Mouse (Mus musculus): Measurements from ENCODE around the gene Btn1a1. TPM values are rescaled to one million over a fixed set of nuclear protein-coding genes. Genes with fewer than 3 reads are reported as not detected.
A peak's percentile ranks its signal among the peaks of the same experiment; 100 is the strongest.

The Btn1a1 gene
- polyA plus RNA-seq (2016; fragmentation: Nextera tagmentation; extraction: Ambion mirVana): 0.08 and 0.10 TPM in 2 replicates

DNA sequence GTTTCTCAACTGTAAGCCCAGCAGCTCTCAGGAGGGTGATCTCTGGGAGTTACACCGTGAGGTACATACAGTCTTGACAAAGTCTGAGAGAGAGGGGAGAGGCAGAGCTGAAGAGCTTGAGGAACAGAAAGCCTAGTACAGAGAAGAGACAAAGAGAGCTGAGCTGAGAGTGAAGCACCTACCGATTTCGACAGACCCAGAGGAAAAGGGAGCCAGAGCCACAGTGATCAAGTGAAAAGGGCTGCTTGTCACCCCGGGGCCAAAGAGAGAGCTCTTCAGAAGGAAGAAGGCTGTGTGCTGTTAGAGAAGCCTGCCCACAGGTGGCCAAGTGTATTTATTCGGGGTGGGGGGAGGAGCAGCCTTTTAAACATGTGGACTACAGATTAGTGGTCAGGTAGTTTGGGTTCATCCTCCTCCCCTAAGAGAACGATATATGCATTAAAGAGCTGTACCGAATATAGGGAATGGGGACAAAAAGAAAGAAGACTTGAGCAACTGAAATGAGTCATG is at the start of gene Btn1a1:
Btn1a1 (minus strand) TSS at position 302 of the 510 bp plus-strand sequence.
- DNase-seq (ENCODE audit: low spot score): peak; percentile 50
- Histone ChIP-seq H3K36me3 (no peaks in the 10 kb centered on the region), H3K27me3 (ENCODE audit: low read depth, poor library complexity, severe bottlenecking) (no peaks in the 10 kb centered on the region), H3K4me1 (peaks cover 25% of the 10 kb centered on the region), H3K4me3 (peak within 1 kb of the TSS; percentile 67), H3K9me3 (replicated peaks) (no peaks in the 10 kb centered on the region), H3K27ac (peak within 1 kb of the TSS; percentile 40; the same call in 1 of the 2 replicates)
- under 1% methylated on average over 7 of the region's 7 CpGs for WGBS

DNA sequence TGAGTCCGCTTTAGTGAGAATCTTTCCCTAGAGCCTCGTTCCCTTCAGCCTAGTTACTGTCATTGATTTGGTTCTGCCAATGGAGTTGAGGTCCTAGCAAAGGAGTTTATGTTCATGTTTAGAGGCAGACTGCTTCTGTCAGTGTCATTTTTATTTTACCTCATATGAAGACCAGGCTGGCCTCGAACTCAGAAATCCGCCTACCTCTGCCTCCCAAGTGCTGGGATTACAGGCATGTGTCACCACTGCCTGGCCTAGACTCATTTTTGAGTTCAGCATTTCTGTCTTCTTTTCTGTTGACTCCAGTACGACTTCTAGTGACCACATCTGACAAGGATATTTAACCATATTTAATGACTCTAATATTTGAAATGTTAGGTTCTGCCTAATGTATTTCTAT is 49.6 kb upstream of the Btn1a1 start:
- DNase-seq (ENCODE audit: low spot score): no peak
- 78% methylated on average over 5 of the region's 5 CpGs for WGBS
- Histone ChIP-seq H3K27me3 (ENCODE audit: low read depth, poor library complexity, severe bottlenecking) (no peaks in the 10 kb centered on the region), H3K27ac (no peak overlapping the region), H3K4me1 (peaks cover 10% of the 10 kb centered on the region), H3K9me3 (replicated peaks) (no peaks in the 10 kb centered on the region), H3K4me3 (no peak overlapping the region), H3K36me3 (no peaks in the 10 kb centered on the region)

DNA sequence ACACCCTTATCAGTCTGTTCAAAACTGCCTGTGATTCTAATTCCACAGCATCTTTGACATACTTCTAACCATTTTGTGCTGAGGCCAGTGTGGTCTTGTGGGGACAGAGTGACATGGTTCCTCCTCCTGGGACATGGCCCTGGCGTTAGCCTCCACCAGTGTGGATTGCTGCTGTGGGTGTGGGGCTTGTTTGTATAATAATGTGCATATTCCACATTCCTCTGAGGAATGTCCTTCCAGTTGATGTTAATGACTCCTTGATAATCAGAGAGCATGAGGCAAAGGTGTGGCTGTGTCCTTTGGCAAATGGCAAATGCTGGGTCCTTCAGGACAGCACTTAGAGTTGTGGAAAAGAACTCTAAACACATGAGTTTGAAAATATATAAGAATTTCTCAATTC is 47.8 kb upstream of the Btn1a1 start:
- Histone ChIP-seq H3K4me1 (peaks cover 20% of the 10 kb centered on the region), H3K9me3 (replicated peaks) (no peaks in the 10 kb centered on the region), H3K36me3 (no peaks in the 10 kb centered on the region), H3K4me3 (no peak overlapping the region), H3K27me3 (ENCODE audit: low read depth, poor library complexity, severe bottlenecking) (no peaks in the 10 kb centered on the region), H3K27ac (no peak overlapping the region)
- WGBS: 92% methylated on average over 1 of the region's 1 CpGs
- no peak for DNase-seq (ENCODE audit: low spot score)

DNA sequence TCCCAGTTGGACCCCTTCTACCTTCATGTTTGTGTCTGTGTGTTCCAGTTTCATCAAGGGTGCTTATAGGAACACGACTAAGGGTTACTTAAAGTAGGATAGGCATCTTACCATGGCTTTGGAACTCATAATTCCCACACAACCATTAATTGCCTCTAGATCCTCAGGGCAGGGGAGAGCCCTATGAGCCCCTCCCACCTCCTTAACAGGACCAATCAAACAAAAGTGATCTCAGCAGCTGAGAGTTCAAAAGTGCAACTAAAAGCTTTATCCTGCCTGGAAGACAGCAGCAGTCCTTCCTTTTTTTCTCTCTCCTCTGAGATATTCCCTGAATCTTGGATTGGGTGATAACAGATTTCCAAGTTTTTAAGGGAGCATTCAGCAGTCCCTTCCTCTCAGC is 44.4 kb upstream of the Btn1a1 start:
- WGBS: 37% methylated on average over 1 of the region's 1 CpGs
- Histone ChIP-seq H3K9me3 (replicated peaks) (no peaks in the 10 kb centered on the region), H3K27ac (no peak overlapping the region), H3K36me3 (no peaks in the 10 kb centered on the region), H3K4me1 (peaks cover 37% of the 10 kb centered on the region), H3K27me3 (ENCODE audit: low read depth, poor library complexity, severe bottlenecking) (no peaks in the 10 kb centered on the region), H3K4me3 (no peak overlapping the region)
- no peak for DNase-seq (ENCODE audit: low spot score)

DNA sequence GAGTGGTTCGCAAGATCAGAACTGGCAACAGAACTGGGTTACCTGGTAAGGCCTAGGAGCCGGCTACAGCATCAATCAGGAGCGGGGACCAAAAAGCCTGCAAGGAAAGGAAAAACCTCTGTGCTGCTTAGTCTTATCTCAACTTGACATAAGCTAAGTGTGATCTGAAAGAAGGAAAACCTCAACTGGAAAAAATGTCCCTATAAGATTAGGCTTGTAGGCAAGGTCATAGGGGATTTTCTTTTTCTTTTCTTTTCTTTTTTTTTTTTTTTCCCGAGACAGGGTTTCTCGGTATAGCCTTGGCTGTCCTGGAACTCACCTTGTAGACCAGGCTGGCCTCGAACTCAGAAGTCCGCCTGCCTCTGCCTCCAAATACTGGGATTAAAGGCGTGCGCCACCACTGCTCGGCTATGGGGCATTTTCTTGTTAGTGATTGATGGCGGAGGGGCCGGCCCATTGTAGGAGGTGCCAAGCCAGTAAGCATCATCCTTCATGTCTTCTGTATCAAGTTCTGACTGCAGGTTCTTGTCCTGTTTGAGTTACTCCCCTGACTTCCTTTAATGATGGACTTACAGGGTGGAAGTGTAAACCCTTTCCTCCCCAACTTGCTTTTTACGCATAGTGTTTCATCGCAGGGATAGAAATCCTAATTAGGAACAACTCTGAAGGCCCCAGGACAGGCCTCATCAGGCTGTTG is 41.3 kb upstream of the Btn1a1 start:
- Histone ChIP-seq H3K4me3 (peak overlapping the region; percentile 58), H3K9me3 (replicated peaks) (no peaks in the 10 kb centered on the region), H3K27me3 (ENCODE audit: low read depth, poor library complexity, severe bottlenecking) (no peaks in the 10 kb centered on the region), H3K4me1 (peaks cover 48% of the 10 kb centered on the region), H3K36me3 (no peaks in the 10 kb centered on the region), H3K27ac (no peak overlapping the region; the same call in 1 of the 2 replicates)
- peak; percentile 63 for DNase-seq (ENCODE audit: low spot score)
- 8% methylated on average over 14 of the region's 14 CpGs for WGBS

DNA sequence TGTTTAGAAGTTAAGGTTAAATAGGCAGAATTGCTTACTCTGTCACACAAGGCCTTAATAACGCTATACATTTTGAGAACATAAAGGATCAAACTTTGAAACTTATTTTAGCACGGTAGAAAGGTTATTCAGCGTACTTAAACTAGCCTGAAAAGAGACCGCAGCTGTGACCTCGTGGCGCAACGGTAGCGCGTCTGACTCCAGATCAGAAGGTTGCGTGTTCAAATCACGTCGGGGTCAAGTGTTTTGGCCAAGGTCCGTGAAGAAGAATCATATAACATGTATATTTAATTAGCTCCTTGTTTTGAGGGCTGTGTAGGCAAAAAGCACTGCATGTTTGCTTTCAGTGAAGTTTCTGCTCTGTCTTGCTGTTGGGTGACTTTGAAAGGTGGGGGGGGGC is 40.6 kb upstream of the Btn1a1 start:
- no peak overlapping the region for H3K27ac ChIP-seq
- H3K36me3 ChIP-seq: no peaks in the 10 kb centered on the region

DNA sequence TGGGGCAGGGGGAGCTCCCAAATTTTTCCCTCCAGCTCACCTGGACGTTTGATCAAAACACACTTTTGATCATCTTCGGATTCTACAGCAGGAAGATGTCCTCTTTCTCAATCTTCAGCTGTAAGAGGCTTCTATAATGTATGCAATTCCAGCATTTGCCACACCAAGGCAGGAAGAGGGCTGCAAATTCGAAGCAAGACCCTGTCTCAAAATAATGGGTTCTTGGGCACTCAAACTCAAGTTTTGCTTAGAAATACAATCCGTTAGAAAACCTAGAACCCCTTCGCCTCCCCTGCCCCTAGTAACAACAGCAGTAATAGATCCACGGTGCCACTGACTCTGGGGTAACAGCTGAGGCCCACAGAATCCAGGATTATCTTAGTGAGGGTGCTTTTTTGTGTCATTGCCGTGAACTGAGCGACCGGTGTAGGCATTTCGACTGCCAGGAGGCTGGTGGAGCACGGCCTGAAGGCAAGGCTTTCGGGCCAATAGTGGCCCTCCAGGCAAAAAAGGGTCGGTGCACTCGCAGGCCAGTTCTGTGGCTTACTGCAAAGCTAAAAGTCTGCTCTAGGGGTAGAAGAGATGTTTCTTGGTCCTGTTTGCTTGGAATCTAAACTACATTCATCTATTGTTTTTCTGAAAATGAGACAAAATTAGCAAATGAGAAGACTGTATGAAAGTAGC is 40.1 kb upstream of the Btn1a1 start:
- Histone ChIP-seq H3K9me3 (replicated peaks) (no peaks in the 10 kb centered on the region), H3K36me3 (no peaks in the 10 kb centered on the region), H3K4me1 (peaks cover 56% of the 10 kb centered on the region), H3K27ac (peak overlapping the region; percentile 74), H3K4me3 (peak overlapping the region; percentile 58), H3K27me3 (ENCODE audit: low read depth, poor library complexity, severe bottlenecking) (no peaks in the 10 kb centered on the region)
- WGBS: 3% methylated on average over 14 of the region's 14 CpGs
- DNase-seq (ENCODE audit: low spot score): peak; percentile 65

More for the DNA sequence above, 40.6 kb upstream of the Btn1a1 start:
- Histone ChIP-seq H3K4me1 (peaks cover 54% of the 10 kb centered on the region), H3K9me3 (replicated peaks) (no peaks in the 10 kb centered on the region), H3K27me3 (ENCODE audit: low read depth, poor library complexity, severe bottlenecking) (no peaks in the 10 kb centered on the region), H3K4me3 (peak overlapping the region; percentile 58)
- under 1% methylated on average over 13 of the region's 13 CpGs for WGBS
- DNase-seq (ENCODE audit: low spot score): peak; percentile 77

DNA sequence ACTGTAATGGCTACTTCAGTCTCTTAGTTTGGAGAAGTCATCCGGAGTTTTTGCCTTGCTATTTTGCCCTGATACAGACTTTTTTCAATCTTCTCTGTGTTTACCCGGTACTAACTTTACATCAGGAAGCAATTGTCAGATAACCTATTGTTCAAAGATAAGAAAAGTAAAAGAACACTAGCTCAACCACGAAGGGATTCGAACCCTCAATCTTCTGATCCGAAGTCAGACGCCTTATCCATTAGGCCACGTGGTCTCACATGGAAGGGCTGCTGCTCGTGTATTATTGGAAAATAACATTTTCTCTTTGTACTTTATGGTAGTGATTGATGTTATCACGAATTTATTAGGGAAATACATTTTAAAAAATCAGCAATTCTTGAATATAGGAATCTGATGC is 38.1 kb upstream of the Btn1a1 start:
- H3K36me3 ChIP-seq: no peaks in the 10 kb centered on the region
- under 1% methylated on average over 9 of the region's 9 CpGs for WGBS
- peak overlapping the region; percentile 34 for H3K4me3 ChIP-seq
- no peaks in the 10 kb centered on the region for H3K9me3 ChIP-seq (replicated peaks)
- peaks cover 52% of the 10 kb centered on the region for H3K4me1 ChIP-seq
- no peaks in the 10 kb centered on the region for H3K27me3 ChIP-seq (ENCODE audit: low read depth, poor library complexity, severe bottlenecking)
- peak; percentile 71 for DNase-seq (ENCODE audit: low spot score)
- H3K27ac ChIP-seq: no peak overlapping the region

DNA sequence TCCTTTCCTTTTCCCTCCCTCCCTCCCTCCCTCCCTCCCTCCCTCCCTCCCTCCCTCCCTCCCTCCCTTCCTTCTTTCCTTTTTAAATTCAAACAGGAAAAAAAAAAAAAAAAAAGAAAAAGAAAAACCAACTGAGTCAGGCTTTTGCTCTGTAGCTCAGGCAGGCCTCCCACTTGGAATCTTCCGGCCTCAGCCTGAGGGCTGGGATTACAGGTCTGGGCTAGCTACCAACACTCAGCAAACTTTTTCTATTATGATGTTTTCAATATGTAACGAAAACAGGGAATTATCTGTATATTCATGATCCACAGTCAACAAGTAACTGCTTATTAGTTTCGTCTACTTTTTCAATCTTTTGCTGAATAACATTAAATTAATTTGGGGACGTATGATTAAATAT is 37.2 kb upstream of the Btn1a1 start:
- no peak overlapping the region for H3K4me3 ChIP-seq
- peaks cover 53% of the 10 kb centered on the region for H3K4me1 ChIP-seq
- no peak overlapping the region for H3K27ac ChIP-seq
- DNase-seq (ENCODE audit: low spot score): no peak
- H3K36me3 ChIP-seq: no peaks in the 10 kb centered on the region
- WGBS: 47% methylated on average over 4 of the region's 4 CpGs
- no peaks in the 10 kb centered on the region for H3K27me3 ChIP-seq (ENCODE audit: low read depth, poor library complexity, severe bottlenecking)
- H3K9me3 ChIP-seq (replicated peaks): no peaks in the 10 kb centered on the region

DNA sequence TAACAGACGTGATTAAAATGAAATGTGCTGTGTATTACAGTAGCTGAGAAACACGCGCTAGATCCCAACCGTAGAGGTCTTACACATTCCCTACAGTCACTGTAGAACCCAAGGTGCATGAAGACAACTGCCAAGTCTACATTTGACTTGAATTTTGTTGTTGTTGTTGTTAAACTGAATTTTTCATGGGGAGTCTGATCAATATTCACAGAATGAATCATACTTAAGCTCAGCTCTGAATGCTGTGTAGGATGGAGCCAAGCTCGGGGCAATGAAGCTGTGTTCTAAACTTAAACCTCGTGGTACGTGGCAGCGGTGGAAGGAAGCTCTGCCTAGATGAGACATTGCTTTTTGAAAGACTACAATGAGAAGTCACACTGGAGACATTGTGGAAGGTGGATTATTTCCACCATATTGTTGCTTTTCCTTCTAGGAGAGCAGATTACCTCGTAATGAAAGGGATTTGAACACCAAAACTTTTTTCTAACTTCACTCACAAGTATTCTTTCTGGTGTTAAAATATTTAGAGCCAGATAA is 36.4 kb upstream of the Btn1a1 start:
- Histone ChIP-seq H3K4me3 (peak overlapping the region; percentile 44), H3K27me3 (ENCODE audit: low read depth, poor library complexity, severe bottlenecking) (no peaks in the 10 kb centered on the region), H3K27ac (no peak overlapping the region), H3K36me3 (no peaks in the 10 kb centered on the region), H3K9me3 (replicated peaks) (no peaks in the 10 kb centered on the region), H3K4me1 (peaks cover 55% of the 10 kb centered on the region)
- DNase-seq (ENCODE audit: low spot score): no peak
- WGBS: 38% methylated on average over 9 of the region's 9 CpGs

DNA sequence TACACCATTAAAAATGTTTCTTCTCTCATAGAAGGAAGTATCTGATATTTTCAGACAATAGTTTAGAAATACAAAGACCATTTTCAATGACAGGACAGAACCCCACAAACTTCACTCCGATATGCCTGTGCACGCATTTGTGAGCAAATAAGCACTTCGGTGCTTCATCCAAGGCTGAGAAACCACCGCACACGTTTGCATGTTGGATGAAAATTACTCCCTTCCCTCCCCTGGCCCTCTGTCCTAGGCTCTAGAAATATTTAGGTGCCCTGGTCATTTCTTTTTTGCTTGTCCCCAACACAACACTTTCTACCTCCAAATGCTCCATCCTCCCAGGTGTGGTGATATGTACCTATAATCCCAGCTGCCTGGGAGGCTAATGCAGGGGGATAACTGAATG is 35.8 kb upstream of the Btn1a1 start:
- Histone ChIP-seq H3K27ac (no peak overlapping the region), H3K36me3 (no peaks in the 10 kb centered on the region), H3K27me3 (ENCODE audit: low read depth, poor library complexity, severe bottlenecking) (no peaks in the 10 kb centered on the region), H3K4me1 (peaks cover 57% of the 10 kb centered on the region), H3K9me3 (replicated peaks) (no peaks in the 10 kb centered on the region), H3K4me3 (peak overlapping the region; percentile 44)
- DNase-seq (ENCODE audit: low spot score): no peak
- WGBS: 26% methylated on average over 5 of the region's 5 CpGs

DNA sequence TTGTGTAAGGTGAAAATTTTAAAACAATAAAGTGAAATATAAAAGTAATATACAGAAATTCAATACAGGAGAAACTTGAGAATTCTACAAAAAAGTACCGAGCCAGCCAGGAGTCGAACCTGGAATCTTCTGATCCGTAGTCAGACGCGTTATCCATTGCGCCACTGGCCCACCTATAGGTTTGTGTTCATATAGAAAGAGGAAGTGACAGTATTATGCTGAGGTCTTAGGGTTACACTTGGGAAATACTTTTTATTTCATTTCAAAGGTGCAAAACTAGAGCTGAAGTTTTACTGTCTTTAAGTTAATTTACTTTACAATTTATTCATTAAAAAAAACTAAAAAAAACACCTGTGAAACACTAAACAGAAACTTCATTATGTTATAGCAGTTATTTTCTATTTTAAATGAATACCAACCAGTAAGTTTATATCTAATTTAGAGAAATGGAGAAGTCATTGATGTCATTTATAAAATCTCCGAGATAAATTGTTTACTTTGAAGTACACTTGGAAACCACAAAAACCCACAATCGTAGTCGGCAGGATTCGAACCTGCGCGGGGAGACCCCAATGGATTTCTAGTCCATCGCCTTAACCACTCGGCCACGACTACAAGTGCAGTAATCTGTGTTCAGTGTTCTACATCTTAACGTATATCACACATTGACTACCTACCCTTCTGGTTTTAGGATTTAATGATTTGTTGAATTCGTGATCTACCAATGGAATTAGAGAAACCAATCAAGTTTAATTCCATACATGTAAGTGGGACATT is 34.9 kb upstream of the Btn1a1 start:
- Histone ChIP-seq H3K9me3 (replicated peaks) (no peaks in the 10 kb centered on the region), H3K4me3 (peak overlapping the region; percentile 44), H3K36me3 (no peaks in the 10 kb centered on the region), H3K27me3 (ENCODE audit: low read depth, poor library complexity, severe bottlenecking) (no peaks in the 10 kb centered on the region), H3K4me1 (peaks cover 52% of the 10 kb centered on the region), H3K27ac (no peak overlapping the region)
- WGBS: under 1% methylated on average over 17 of the region's 17 CpGs
- peak; percentile 84 for DNase-seq (ENCODE audit: low spot score)

Measured in limb, embryonic 10.5 days (tissue).